Mouse (Mus musculus) forebrain, postnatal 0 days (tissue): Measurements from ENCODE around the gene Doc2g. TPM values are rescaled to one million over a fixed set of nuclear protein-coding genes. Genes with fewer than 3 reads are reported as not detected.
A peak's percentile ranks its signal among the peaks of the same experiment; 100 is the strongest.
"Not testable (repeated sequence)": the region's sequence is repeated elsewhere in the genome, so short reads cannot be mapped to it uniquely, and the experiment has no call there.

ENCODE experiments used
- ATAC-seq: fragments of 200-750 bp; cut with Nextera tagmentation; 2 replicates; pipeline ENCODE4 v1.8.0; 2017; ENCODE audit warnings: mild to moderate bottlenecking, moderate library complexity
- DNase-seq: peaks from one replicate; pipeline ENCODE4 v3.0.0-alpha.2; 2015
- H3K27ac ChIP-seq: fragments of 300-500 bp; sonication (generic); 2 replicates; pipeline ENCODE4 v1.5.1; 2014; ENCODE audit warnings: low read depth, mild to moderate bottlenecking, antibody characterized with exemption, low read length, moderate library complexity, mixed read lengths
- H3K27me3 ChIP-seq: fragments of 300-500 bp; sonication (generic); 2 replicates; pipeline ENCODE4 v1.6.1; 2014; ENCODE audit warnings: mild to moderate bottlenecking, low read length, mixed read lengths; ENCODE audit not compliant: insufficient read depth
- H3K36me3 ChIP-seq: fragments of 300-500 bp; sonication (generic); 2 replicates; pipeline ENCODE4 v1.6.1; 2014; ENCODE audit warnings: mild to moderate bottlenecking, moderate library complexity; ENCODE audit not compliant: insufficient read depth
- H3K4me1 ChIP-seq: fragments of 300-500 bp; sonication (generic); 2 replicates; pipeline ENCODE4 v1.6.1; 2014; ENCODE audit warnings: antibody characterized with exemption; ENCODE audit not compliant: insufficient read depth
- H3K4me2 ChIP-seq: fragments of 300-500 bp; sonication (generic); 2 replicates; pipeline ENCODE4 v1.6.1; 2014; ENCODE audit warnings: low read depth, mild to moderate bottlenecking, moderate library complexity
- H3K4me3 ChIP-seq: fragments of 300-500 bp; sonication (generic); 2 replicates; pipeline ENCODE4 v1.5.1; 2014; ENCODE audit warnings: low read depth, low read length, mixed read lengths
- H3K9ac ChIP-seq: fragments of 300-500 bp; sonication (generic); 2 replicates; pipeline ENCODE4 v1.6.1; 2014; ENCODE audit warnings: mild to moderate bottlenecking
- H3K9me3 ChIP-seq: fragments of 300-500 bp; sonication (generic); 2 replicates; pipeline ENCODE4 v1.6.1; 2016; ENCODE audit warnings: low read length
- CTCF ChIP-seq: sonication (generic); IDR thresholded peaks from 2 replicates; pipeline ENCODE4 v1.5.1; 2016; ENCODE audit warnings: antibody characterized with exemption, control low read depth, low read depth
- WGBS: fragments of 180-500 bp; shearing (Covaris S2); extraction: QIAGEN DNeasy Blood & Tissue Kit; methylation state at CpG from one replicate; pipeline ENCODE4 v1.1.7; 2014; 5-methylcytosine and 5-hydroxymethylcytosine counted together
- polyA plus RNA-seq: library from polyadenylated mRNA; unstranded; fragments of >200 nt; fragmentation: Nextera tagmentation; extraction: Ambion mirVana; gene quantifications from 2 replicates; pipeline ENCODE4 v1.2.1, GENCODE M21; 2015
- total RNA-seq: library from RNA; depleted of rRNA; stranded (reverse); fragments of >200 nt; gene quantifications from 2 replicates; pipeline ENCODE4 v1.2.3, GENCODE M21; 2014

Gene Doc2g
- total and polyA plus RNA-seq, 2 experiments from 2014 or later: 6.3 to 17.8 TPM

- Histone ChIP-seq H3K4me2 (no peak overlapping the region), H3K27ac (no peak overlapping the region), H3K36me3 (no peaks in the 10 kb centered on the region), H3K27me3 (no peaks in the 10 kb centered on the region), H3K4me1 (0 out of 2 replicates have a peak, but pooled peaks cover 9% of the 10 kb centered on the region), H3K4me3 (no peak overlapping the region), H3K9ac (no peak overlapping the region), H3K9me3 (no peaks in the 10 kb centered on the region)
- WGBS: 76% methylated on average over 14 of the region's 14 CpGs
- DNase-seq (no peak), ATAC-seq (no peak)
- TF ChIP-seq CTCF: no peak
Observed at GRCm38 (mm10) chr19:4042124-4042523, 39.0 kb downstream of the Doc2g start.

- not testable (repeated sequence) for ATAC-seq, H3K4me3 ChIP-seq, H3K4me1 ChIP-seq, DNase-seq, H3K9me3 ChIP-seq, H3K27me3 ChIP-seq, H3K27ac ChIP-seq, H3K9ac ChIP-seq, H3K4me2 ChIP-seq, H3K36me3 ChIP-seq
- WGBS: 90% methylated on average over 5 of the region's 5 CpGs
Observed at GRCm38 (mm10) chr19:4044109-4044508, 41.0 kb downstream of the Doc2g start.

- peak; percentile 78 for DNase-seq
- Histone ChIP-seq H3K36me3 (no peaks in the 10 kb centered on the region), H3K27ac (no peak within 1 kb of the TSS), H3K4me2 (peak within 1 kb of the TSS; percentile 29), H3K27me3 (no peaks in the 10 kb centered on the region), H3K4me1 (no peaks in the 10 kb centered on the region), H3K4me3 (no peak within 1 kb of the TSS), H3K9me3 (no peaks in the 10 kb centered on the region), H3K9ac (no peak within 1 kb of the TSS)
- peak; percentile 63 for TF ChIP-seq CTCF
- ATAC-seq: peak; percentile 86
- 41% methylated on average over 16 of the region's 16 CpGs for WGBS
Observed at GRCm38 (mm10) chr19:4045966-4046865, 43.1 kb downstream of the Doc2g start, which contains the start of gene Gstp2. TSS of gene Gstp2 (minus strand) at chr19:4046023.

GRCm38 (mm10) chr19:4046866-4047254 is 43.7 kb downstream of the Doc2g start:
- Histone ChIP-seq H3K4me3 (no peak overlapping the region), H3K9ac (no peak overlapping the region), H3K4me1 (no peaks in the 10 kb centered on the region), H3K36me3 (no peaks in the 10 kb centered on the region), H3K27me3 (no peaks in the 10 kb centered on the region), H3K27ac (no peak overlapping the region), H3K4me2 (no peak overlapping the region), H3K9me3 (no peaks in the 10 kb centered on the region)
- ATAC-seq: no peak
- WGBS: 86% methylated on average over 8 of the region's 8 CpGs
- no peak for DNase-seq
- TF ChIP-seq CTCF: no peak

- Histone ChIP-seq H3K4me1 (no peaks in the 10 kb centered on the region), H3K27me3 (no peaks in the 10 kb centered on the region), H3K4me3 (no peak overlapping the region), H3K9ac (no peak overlapping the region), H3K36me3 (no peaks in the 10 kb centered on the region), H3K9me3 (no peaks in the 10 kb centered on the region), H3K27ac (no peak overlapping the region), H3K4me2 (no peak overlapping the region)
- WGBS: 8% methylated on average over 4 of the region's 4 CpGs
- ATAC-seq (no peak), DNase-seq (peak; percentile 84)
- TF ChIP-seq CTCF: peak; percentile 77
Observed at GRCm38 (mm10) chr19:4047859-4048258, 44.7 kb downstream of the Doc2g start.

- H3K4me1 ChIP-seq, H3K27me3 ChIP-seq, H3K27ac ChIP-seq, H3K4me2 ChIP-seq, H3K9me3 ChIP-seq, H3K4me3 ChIP-seq, H3K36me3 ChIP-seq, ATAC-seq, DNase-seq, H3K9ac ChIP-seq: not testable (repeated sequence)
- 80% methylated on average over 5 of the region's 5 CpGs for WGBS
- 0 out of 2 replicates have a peak, but pooled peaks have one; percentile 3 for TF ChIP-seq CTCF
Observed at GRCm38 (mm10) chr19:4049069-4049468, 46.0 kb downstream of the Doc2g start.

GRCm38 (mm10) chr19:4051016-4051415 is 47.9 kb downstream of the Doc2g start:
- Histone ChIP-seq H3K9me3 (no peaks in the 10 kb centered on the region), H3K27ac (no peak overlapping the region), H3K36me3 (no peaks in the 10 kb centered on the region), H3K27me3 (no peaks in the 10 kb centered on the region), H3K4me2 (no peak overlapping the region), H3K9ac (no peak overlapping the region), H3K4me1 (no peaks in the 10 kb centered on the region), H3K4me3 (no peak overlapping the region)
- TF ChIP-seq CTCF: no peak; the same call in 1 of the 2 replicates
- DNase-seq: no peak
- ATAC-seq: no peak
- WGBS: 96% methylated on average over 5 of the region's 5 CpGs
